Mouse (Mus musculus): ENCODE results near the gene Necap1. TPM values are rescaled to one million over a fixed set of nuclear protein-coding genes. Genes with fewer than 3 reads are reported as not detected.

Necap1 gene
- polyA plus RNA-seq (2011; ENCODE audit: insufficient read depth, insufficient read length, low read depth, missing spikeins): 63.8 and 66.1 TPM in 2 replicates

- Histone ChIP-seq H3K27me3 (ENCODE audit: control insufficient read depth, insufficient read depth, low read length, poor library complexity, severe bottlenecking) (no peaks in the 10 kb centered on the region), H3K4me3 (ENCODE audit: low read depth, low read length) (peak within 1 kb of the TSS; percentile 99), H3K27ac (ENCODE audit: insufficient read depth, low read length) (0 out of 2 replicates have a peak within 1 kb of the TSS, but pooled peaks have one; percentile 8), H3K9ac (ENCODE audit: low read depth, poor library complexity, severe bottlenecking) (peak within 1 kb of the TSS; percentile 91), H3K36me3 (ENCODE audit: control insufficient read depth, insufficient read depth, low read length, poor library complexity, severe bottlenecking) (peaks cover 15% of the 10 kb centered on the region), H3K4me1 (ENCODE audit: control insufficient read depth, insufficient read depth, low read length) (no peaks in the 10 kb centered on the region), H3K9me3 (replicated peaks; ENCODE audit: control insufficient read depth, insufficient read depth, low read length, poor library complexity, severe bottlenecking) (no peaks in the 10 kb centered on the region)
- peak; percentile 77 for TF ChIP-seq CTCF (IDR thresholded peaks at IDR 0.05; ENCODE audit: low read depth, low read length)
- TF ChIP-seq EP300 (IDR thresholded peaks at IDR 0.05; ENCODE audit: insufficient read depth, low read depth, low read length): no peak
- peak; percentile 34 for TF ChIP-seq POLR2A (IDR thresholded peaks at IDR 0.05; ENCODE audit: insufficient read depth, low read length)
Measured at GRCm38 (mm10) chr6:122873871-122874719, at the start of gene Necap1. Gene Necap1 (plus strand): TSS chr6:122874474.

- H3K27ac ChIP-seq (ENCODE audit: insufficient read depth, low read length): no peak overlapping the region
Measured at GRCm38 (mm10) chr6:122825166-122825565, 49.1 kb upstream of the Necap1 start.

GRCm38 (mm10) chr6:122825923-122826742 is 48.1 kb upstream of the Necap1 start:
- Histone ChIP-seq H3K9me3 (replicated peaks; ENCODE audit: control insufficient read depth, insufficient read depth, low read length, poor library complexity, severe bottlenecking) (no peaks in the 10 kb centered on the region), H3K4me3 (ENCODE audit: low read depth, low read length) (peak overlapping the region; percentile 42), H3K27ac (ENCODE audit: insufficient read depth, low read length) (no peak overlapping the region), H3K9ac (ENCODE audit: low read depth, poor library complexity, severe bottlenecking) (peak overlapping the region; percentile 17; the same call in 1 of the 2 replicates), H3K27me3 (ENCODE audit: control insufficient read depth, insufficient read depth, low read length, poor library complexity, severe bottlenecking) (no peaks in the 10 kb centered on the region), H3K4me1 (ENCODE audit: control insufficient read depth, insufficient read depth, low read length) (no peaks in the 10 kb centered on the region), H3K36me3 (ENCODE audit: control insufficient read depth, insufficient read depth, low read length, poor library complexity, severe bottlenecking) (no peaks in the 10 kb centered on the region)
- TF ChIP-seq POLR2A (IDR thresholded peaks at IDR 0.05; ENCODE audit: insufficient read depth, low read length) (no peak), CTCF (IDR thresholded peaks at IDR 0.05; ENCODE audit: low read depth, low read length) (no peak), EP300 (IDR thresholded peaks at IDR 0.05; ENCODE audit: insufficient read depth, low read depth, low read length) (peak; percentile 65; the same call in 1 of the 2 replicates)

More at GRCm38 (mm10) chr6:122825166-122825565, 49.1 kb upstream of the Necap1 start:
- no peak overlapping the region for H3K9ac ChIP-seq (ENCODE audit: low read depth, poor library complexity, severe bottlenecking)
- H3K27me3 ChIP-seq (ENCODE audit: control insufficient read depth, insufficient read depth, low read length, poor library complexity, severe bottlenecking): no peaks in the 10 kb centered on the region
- H3K4me1 ChIP-seq (ENCODE audit: control insufficient read depth, insufficient read depth, low read length): no peaks in the 10 kb centered on the region
- H3K36me3 ChIP-seq (ENCODE audit: control insufficient read depth, insufficient read depth, low read length, poor library complexity, severe bottlenecking): no peaks in the 10 kb centered on the region
- H3K4me3 ChIP-seq (ENCODE audit: low read depth, low read length): no peak overlapping the region
- TF ChIP-seq EP300 (IDR thresholded peaks at IDR 0.05; ENCODE audit: insufficient read depth, low read depth, low read length): no peak
- no peak for TF ChIP-seq CTCF (IDR thresholded peaks at IDR 0.05; ENCODE audit: low read depth, low read length)
- no peak for TF ChIP-seq POLR2A (IDR thresholded peaks at IDR 0.05; ENCODE audit: insufficient read depth, low read length)
- no peaks in the 10 kb centered on the region for H3K9me3 ChIP-seq (replicated peaks; ENCODE audit: control insufficient read depth, insufficient read depth, low read length, poor library complexity, severe bottlenecking)

- Histone ChIP-seq H3K9me3 (replicated peaks; ENCODE audit: control insufficient read depth, insufficient read depth, low read length, poor library complexity, severe bottlenecking) (no peaks in the 10 kb centered on the region), H3K4me1 (ENCODE audit: control insufficient read depth, insufficient read depth, low read length) (no peaks in the 10 kb centered on the region), H3K36me3 (ENCODE audit: control insufficient read depth, insufficient read depth, low read length, poor library complexity, severe bottlenecking) (no peaks in the 10 kb centered on the region), H3K9ac (ENCODE audit: low read depth, poor library complexity, severe bottlenecking) (no peak overlapping the region), H3K27ac (ENCODE audit: insufficient read depth, low read length) (no peak overlapping the region), H3K27me3 (ENCODE audit: control insufficient read depth, insufficient read depth, low read length, poor library complexity, severe bottlenecking) (no peaks in the 10 kb centered on the region), H3K4me3 (ENCODE audit: low read depth, low read length) (no peak overlapping the region)
- TF ChIP-seq EP300 (IDR thresholded peaks at IDR 0.05; ENCODE audit: insufficient read depth, low read depth, low read length) (no peak), POLR2A (IDR thresholded peaks at IDR 0.05; ENCODE audit: insufficient read depth, low read length) (no peak), CTCF (IDR thresholded peaks at IDR 0.05; ENCODE audit: low read depth, low read length) (peak; percentile 64)
Measured at GRCm38 (mm10) chr6:122828086-122828485, 46.2 kb upstream of the Necap1 start.

GRCm38 (mm10) chr6:122832880-122833279 is 41.4 kb upstream of the Necap1 start:
- Histone ChIP-seq H3K4me1 (ENCODE audit: control insufficient read depth, insufficient read depth, low read length) (no peaks in the 10 kb centered on the region), H3K4me3 (ENCODE audit: low read depth, low read length) (no peak overlapping the region), H3K36me3 (ENCODE audit: control insufficient read depth, insufficient read depth, low read length, poor library complexity, severe bottlenecking) (no peaks in the 10 kb centered on the region), H3K27ac (ENCODE audit: insufficient read depth, low read length) (no peak overlapping the region), H3K27me3 (ENCODE audit: control insufficient read depth, insufficient read depth, low read length, poor library complexity, severe bottlenecking) (no peaks in the 10 kb centered on the region), H3K9ac (ENCODE audit: low read depth, poor library complexity, severe bottlenecking) (no peak overlapping the region), H3K9me3 (replicated peaks; ENCODE audit: control insufficient read depth, insufficient read depth, low read length, poor library complexity, severe bottlenecking) (no peaks in the 10 kb centered on the region)
- TF ChIP-seq EP300 (IDR thresholded peaks at IDR 0.05; ENCODE audit: insufficient read depth, low read depth, low read length) (no peak), POLR2A (IDR thresholded peaks at IDR 0.05; ENCODE audit: insufficient read depth, low read length) (no peak), CTCF (IDR thresholded peaks at IDR 0.05; ENCODE audit: low read depth, low read length) (no peak)
